Mouse (Mus musculus): ENCODE measurements around the gene Stmn1.

Stmn1 gene

GRCm38 (mm10) chr4:134517719-134518118, 49.6 kb downstream of the Stmn1 start:
- DNase-seq, result no peak

- DNase-seq, result no peak
Measured at GRCm38 (mm10) chr4:134518541-134518940, 50.4 kb downstream of the Stmn1 start.

- DNase-seq, result no peak
Measured at GRCm38 (mm10) chr4:134519281-134519680, 51.2 kb downstream of the Stmn1 start.
